Mouse (Mus musculus) limb, embryonic 13.5 days (tissue): ENCODE measurements at regions not wholly inside any gene's neighbourhood (a gene's known extent, or its start where the extent isn't known, plus 50 kb on each side); places are given as distances from the start of the nearest gene placed in this dataset.

ENCODE experiments used
- ATAC-seq: fragments of 200-750 bp; cut with Nextera tagmentation; 2 replicates; pipeline ENCODE4 v1.8.0; 2017; ENCODE audit warnings: low read depth, moderate number of reproducible peaks, moderate TSS enrichment; ENCODE audit not compliant: low FRiP score
- H3K27ac ChIP-seq: fragments of 300-500 bp; sonication (generic); 2 replicates; pipeline ENCODE4 v1.5.1; 2015; ENCODE audit warnings: inconsistent platforms, mild to moderate bottlenecking, moderate library complexity
- H3K27me3 ChIP-seq: fragments of 300-500 bp; sonication (generic); 2 replicates; pipeline ENCODE4 v1.6.1; 2015; ENCODE audit warnings: mild to moderate bottlenecking, inconsistent platforms
- H3K36me3 ChIP-seq: fragments of 300-500 bp; sonication (generic); 2 replicates; pipeline ENCODE4 v1.6.1; 2015; ENCODE audit warnings: inconsistent platforms, mild to moderate bottlenecking, moderate library complexity
- H3K4me1 ChIP-seq: fragments of 300-500 bp; sonication (generic); 2 replicates; pipeline ENCODE4 v1.6.1; 2015; ENCODE audit warnings: inconsistent platforms
- H3K4me2 ChIP-seq: fragments of 300-500 bp; sonication (generic); replicated peaks from 2 replicates; pipeline ENCODE4 v1.6.1; 2015; ENCODE audit warnings: inconsistent platforms, mild to moderate bottlenecking, moderate library complexity
- H3K4me3 ChIP-seq: fragments of 300-500 bp; sonication (generic); 2 replicates; pipeline ENCODE4 v1.5.1; 2015; ENCODE audit warnings: moderate library complexity, mild to moderate bottlenecking, inconsistent platforms
- H3K9ac ChIP-seq: fragments of 300-500 bp; sonication (generic); 2 replicates; pipeline ENCODE4 v1.6.1; 2015; ENCODE audit warnings: mild to moderate bottlenecking, inconsistent platforms
- H3K9me3 ChIP-seq: fragments of 300-500 bp; sonication (generic); 2 replicates; pipeline ENCODE4 v1.6.1; 2016; ENCODE audit warnings: inconsistent platforms
- WGBS: fragments of 180-500 bp; shearing (Covaris S2); methylation state at CpG from one replicate; pipeline ENCODE4 v1.1.7; 2015; 5-methylcytosine and 5-hydroxymethylcytosine counted together

DNA sequence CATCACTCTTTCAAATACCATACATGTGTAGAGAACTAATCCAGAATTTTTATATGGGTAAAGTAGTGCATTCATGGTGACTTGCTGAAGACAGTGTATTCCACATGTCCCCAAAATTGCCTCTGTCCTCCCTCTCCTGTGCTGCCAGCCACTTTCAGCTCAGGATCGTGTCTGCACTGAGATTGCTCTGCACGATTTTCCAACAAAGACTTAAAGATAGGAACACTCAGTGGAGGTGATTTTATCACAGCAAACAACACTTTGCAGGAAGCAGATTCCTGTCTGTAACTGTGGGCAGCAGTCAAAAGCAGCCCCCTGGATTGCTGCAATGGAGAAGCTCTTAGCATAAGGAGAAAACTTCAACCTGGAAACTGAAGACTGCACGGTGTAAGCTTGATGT lies 438.8 kb downstream of the Hs3st1 start:
- H3K4me2 ChIP-seq = no peak overlapping the region
- no peaks in the 10 kb centered on the region for H3K36me3 ChIP-seq
- no peak overlapping the region for H3K27ac ChIP-seq
- peaks cover 3% of the 10 kb centered on the region; the same call in 1 of the 2 replicates for H3K4me1 ChIP-seq
- ATAC-seq = no peak
- no peaks in the 10 kb centered on the region for H3K9me3 ChIP-seq
- H3K9ac ChIP-seq = no peak overlapping the region
- WGBS = 77% methylated on average over 3 of the region's 3 CpGs
- no peaks in the 10 kb centered on the region for H3K27me3 ChIP-seq
- no peak overlapping the region for H3K4me3 ChIP-seq

GRCm38 (mm10) chr5:39311211-39311610 lies 434.6 kb upstream of the Clnk start:
- WGBS = 92% methylated on average over 4 of the region's 4 CpGs
- no peak for ATAC-seq
- Histone ChIP-seq H3K4me3 (no peak overlapping the region), H3K9me3 (no peaks in the 10 kb centered on the region), H3K9ac (no peak overlapping the region), H3K36me3 (no peaks in the 10 kb centered on the region), H3K27me3 (no peaks in the 10 kb centered on the region), H3K4me1 (peaks cover 3% of the 10 kb centered on the region; the same call in 1 of the 2 replicates), H3K4me2 (no peak overlapping the region), H3K27ac (no peak overlapping the region)

DNA sequence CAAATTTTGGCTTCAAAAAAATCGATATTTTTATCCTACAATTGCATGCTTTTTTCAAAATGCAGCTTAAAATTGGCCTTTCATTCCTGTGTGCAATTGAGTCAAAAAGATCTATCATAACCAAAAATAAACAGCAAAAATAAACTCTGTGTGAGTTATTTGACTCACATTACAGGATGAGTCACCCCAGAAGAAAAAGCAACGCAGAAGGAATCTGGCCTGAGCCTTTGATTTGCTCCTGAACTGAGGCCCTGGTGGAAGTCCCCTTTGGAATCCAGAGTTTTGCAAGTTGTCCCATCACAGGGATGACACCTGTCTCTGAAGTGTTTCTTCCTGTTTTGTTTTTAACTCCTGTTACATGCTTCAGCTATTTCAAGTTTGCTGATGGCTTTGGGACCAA lies 429.2 kb upstream of the Clnk start:
- no peaks in the 10 kb centered on the region for H3K9me3 ChIP-seq
- no peak for ATAC-seq
- H3K27ac ChIP-seq = no peak overlapping the region
- H3K27me3 ChIP-seq = no peaks in the 10 kb centered on the region
- WGBS = 73% methylated on average over 2 of the region's 2 CpGs
- no peak overlapping the region for H3K4me3 ChIP-seq
- H3K4me1 ChIP-seq = no peaks in the 10 kb centered on the region
- no peaks in the 10 kb centered on the region for H3K36me3 ChIP-seq
- no peak overlapping the region for H3K4me2 ChIP-seq
- H3K9ac ChIP-seq = no peak overlapping the region

DNA sequence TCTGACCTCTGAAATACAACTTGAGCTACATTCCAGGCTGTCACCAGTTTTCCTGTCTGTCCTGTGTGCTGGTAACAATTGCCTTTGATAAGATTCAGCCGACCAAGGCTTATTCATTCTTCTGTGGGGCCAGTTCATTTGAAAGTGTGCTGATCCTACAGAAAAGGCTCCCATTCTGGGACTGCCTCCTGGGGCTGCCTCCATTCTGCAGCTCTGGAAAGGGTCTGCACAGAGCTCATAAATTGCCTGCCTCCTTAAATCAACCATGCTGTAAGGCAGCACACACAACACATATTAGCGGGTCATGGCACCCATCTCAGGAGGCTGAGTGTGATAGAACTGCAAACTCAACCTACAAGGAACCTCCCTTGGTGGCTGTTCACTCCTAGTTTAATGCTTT lies 416.2 kb upstream of the Clnk start:
- Histone ChIP-seq H3K27me3 (no peaks in the 10 kb centered on the region), H3K9me3 (no peaks in the 10 kb centered on the region), H3K27ac (no peak overlapping the region), H3K9ac (no peak overlapping the region), H3K36me3 (no peaks in the 10 kb centered on the region), H3K4me2 (no peak overlapping the region), H3K4me3 (no peak overlapping the region), H3K4me1 (no peaks in the 10 kb centered on the region)
- WGBS = 46% methylated on average over 2 of the region's 2 CpGs
- no peak for ATAC-seq

GRCm38 (mm10) chr5:39281021-39281420 lies 404.4 kb upstream of the Clnk start:
- H3K4me3 ChIP-seq = no peak overlapping the region
- H3K27ac ChIP-seq = no peak overlapping the region
- no peak overlapping the region for H3K9ac ChIP-seq
- H3K27me3 ChIP-seq = no peaks in the 10 kb centered on the region
- 85% methylated on average over 2 of the region's 2 CpGs for WGBS
- no peaks in the 10 kb centered on the region for H3K9me3 ChIP-seq
- no peak overlapping the region for H3K4me2 ChIP-seq
- no peaks in the 10 kb centered on the region for H3K36me3 ChIP-seq
- no peaks in the 10 kb centered on the region for H3K4me1 ChIP-seq
- ATAC-seq = no peak

DNA sequence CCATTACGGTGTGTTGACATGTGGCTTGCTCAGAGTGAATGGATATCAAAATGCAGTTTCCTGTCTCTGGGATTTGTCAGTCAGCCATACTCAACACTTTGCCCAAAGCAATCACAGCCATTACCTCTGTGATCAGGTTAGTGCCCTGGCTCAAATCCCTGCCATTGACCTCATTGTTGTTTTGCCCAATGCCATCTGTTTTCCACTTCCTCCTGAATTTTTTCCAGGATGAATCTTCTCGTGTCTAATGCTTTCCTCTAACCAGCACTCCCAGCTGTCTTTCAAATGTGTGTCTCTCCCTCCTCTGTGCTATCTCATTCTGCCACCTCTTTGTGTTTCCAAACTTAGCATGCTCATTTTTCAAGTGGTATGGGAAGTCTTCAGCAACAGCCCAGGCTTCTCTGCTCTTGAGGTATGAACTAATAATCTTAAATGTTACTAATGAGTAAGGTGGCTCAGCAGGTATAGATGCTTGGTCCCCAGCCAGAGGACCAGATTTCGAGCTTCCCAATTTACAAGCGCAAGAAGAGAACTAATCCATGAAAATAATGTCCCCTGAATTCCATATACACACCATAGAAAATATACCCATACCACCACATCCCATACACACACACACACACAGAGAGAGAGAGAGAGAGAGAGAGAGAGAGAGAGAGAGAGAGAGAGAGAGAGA lies 397.2 kb upstream of the Clnk start:
- WGBS = 69% methylated on average over 4 of the region's 4 CpGs

DNA sequence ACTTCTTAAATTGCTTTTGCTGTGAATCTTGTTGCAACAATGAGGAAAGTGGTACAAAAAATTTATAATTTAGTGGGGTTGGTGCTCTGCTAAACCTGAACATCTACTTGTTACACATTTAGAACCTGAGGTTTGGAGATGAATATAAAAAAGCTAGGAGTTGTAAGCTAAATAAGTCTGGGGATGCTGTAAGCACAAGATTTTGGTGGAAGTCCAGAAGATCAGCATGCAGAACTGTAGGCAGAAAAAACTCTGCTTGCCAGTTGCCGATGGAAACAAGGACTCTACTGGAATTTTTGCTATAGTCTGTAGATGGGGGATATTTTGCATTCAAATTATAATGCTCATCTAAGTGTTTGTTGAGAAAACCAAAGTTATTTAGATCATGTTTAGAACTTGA lies 390.5 kb upstream of the Clnk start:
- no peaks in the 10 kb centered on the region for H3K36me3 ChIP-seq
- ATAC-seq = no peak

More for the DNA sequence above, 397.2 kb upstream of the Clnk start:
- Histone ChIP-seq H3K4me2 (no peak overlapping the region), H3K4me3 (no peak overlapping the region), H3K27ac (no peak overlapping the region), H3K4me1 (no peaks in the 10 kb centered on the region), H3K36me3 (no peaks in the 10 kb centered on the region), H3K27me3 (no peaks in the 10 kb centered on the region), H3K9me3 (no peaks in the 10 kb centered on the region), H3K9ac (no peak overlapping the region)
- no peak for ATAC-seq

GRCm38 (mm10) chr5:39260721-39261190 lies 384.1 kb upstream of the Clnk start:
- Histone ChIP-seq H3K27ac (no peak overlapping the region), H3K4me1 (no peaks in the 10 kb centered on the region), H3K36me3 (no peaks in the 10 kb centered on the region), H3K4me2 (no peak overlapping the region), H3K27me3 (no peaks in the 10 kb centered on the region), H3K9ac (no peak overlapping the region), H3K9me3 (no peaks in the 10 kb centered on the region), H3K4me3 (no peak overlapping the region)
- WGBS = 54% methylated on average over 1 of the region's 1 CpGs
- ATAC-seq = no peak

More for the DNA sequence above, 390.5 kb upstream of the Clnk start:
- Histone ChIP-seq H3K27ac (no peak overlapping the region), H3K9me3 (no peaks in the 10 kb centered on the region), H3K9ac (no peak overlapping the region), H3K4me2 (no peak overlapping the region), H3K4me1 (no peaks in the 10 kb centered on the region), H3K27me3 (no peaks in the 10 kb centered on the region), H3K4me3 (no peak overlapping the region)
- WGBS = 95% methylated on average over 1 of the region's 1 CpGs

DNA sequence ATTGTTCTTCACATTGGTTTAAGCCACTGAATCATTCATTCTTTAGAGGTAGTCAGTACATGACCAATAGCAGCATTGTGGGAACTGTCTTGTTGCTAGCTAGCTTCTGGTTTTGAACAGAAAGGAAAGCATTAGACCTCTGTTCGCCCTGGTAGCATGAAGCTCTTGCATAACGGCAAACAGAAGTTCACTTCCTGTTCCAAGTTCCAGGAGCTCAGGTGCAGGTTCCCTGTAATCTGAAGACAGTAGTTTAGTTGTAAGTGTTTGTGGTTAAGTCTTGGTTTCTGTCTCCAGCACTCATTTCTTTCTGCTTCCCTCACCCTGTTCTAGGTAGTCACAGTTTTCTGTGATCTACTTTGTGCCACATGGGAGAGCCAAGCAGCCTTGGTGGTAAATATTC lies 381.1 kb upstream of the Clnk start:
- WGBS = 79% methylated on average over 2 of the region's 2 CpGs
- Histone ChIP-seq H3K4me1 (no peaks in the 10 kb centered on the region), H3K27me3 (no peaks in the 10 kb centered on the region)

GRCm38 (mm10) chr5:39252206-39252605 lies 375.6 kb upstream of the Clnk start:
- no peak for ATAC-seq
- Histone ChIP-seq H3K27ac (no peak overlapping the region), H3K36me3 (no peaks in the 10 kb centered on the region), H3K4me1 (no peaks in the 10 kb centered on the region), H3K4me2 (no peak overlapping the region), H3K9me3 (no peaks in the 10 kb centered on the region), H3K27me3 (no peaks in the 10 kb centered on the region), H3K9ac (no peak overlapping the region), H3K4me3 (no peak overlapping the region)
- 62% methylated on average over 3 of the region's 3 CpGs for WGBS

More for the DNA sequence above, 381.1 kb upstream of the Clnk start:
- no peak overlapping the region for H3K4me2 ChIP-seq
- H3K36me3 ChIP-seq = no peaks in the 10 kb centered on the region
- H3K9me3 ChIP-seq = no peaks in the 10 kb centered on the region
- ATAC-seq = no peak
- H3K4me3 ChIP-seq = no peak overlapping the region
- no peak overlapping the region for H3K9ac ChIP-seq
- no peak overlapping the region for H3K27ac ChIP-seq

DNA sequence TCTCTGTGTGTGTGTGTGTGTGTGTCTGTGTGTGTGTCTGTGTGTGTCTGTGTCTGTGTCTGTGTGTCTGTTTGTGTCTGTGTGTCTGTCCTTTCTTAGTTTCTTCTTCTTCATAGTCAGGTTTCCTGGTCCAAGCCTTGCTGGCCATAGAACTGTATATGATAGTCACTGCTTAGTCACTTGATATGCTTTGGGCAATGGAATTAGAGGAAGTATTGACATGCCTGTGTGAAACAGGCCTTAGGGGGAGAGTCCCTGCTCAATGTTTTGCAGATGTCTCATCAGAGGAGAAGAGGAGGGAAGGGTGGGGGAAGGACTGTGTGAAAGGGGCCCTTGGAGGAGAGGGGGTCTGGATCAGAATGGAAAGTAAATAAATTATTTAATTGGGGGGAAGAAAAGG lies 374.4 kb upstream of the Clnk start:
- ATAC-seq = no peak
- Histone ChIP-seq H3K4me1 (no peaks in the 10 kb centered on the region), H3K9me3 (no peaks in the 10 kb centered on the region), H3K27me3 (no peaks in the 10 kb centered on the region), H3K4me3 (no peak overlapping the region), H3K9ac (no peak overlapping the region), H3K36me3 (no peaks in the 10 kb centered on the region), H3K4me2 (no peak overlapping the region), H3K27ac (no peak overlapping the region)

DNA sequence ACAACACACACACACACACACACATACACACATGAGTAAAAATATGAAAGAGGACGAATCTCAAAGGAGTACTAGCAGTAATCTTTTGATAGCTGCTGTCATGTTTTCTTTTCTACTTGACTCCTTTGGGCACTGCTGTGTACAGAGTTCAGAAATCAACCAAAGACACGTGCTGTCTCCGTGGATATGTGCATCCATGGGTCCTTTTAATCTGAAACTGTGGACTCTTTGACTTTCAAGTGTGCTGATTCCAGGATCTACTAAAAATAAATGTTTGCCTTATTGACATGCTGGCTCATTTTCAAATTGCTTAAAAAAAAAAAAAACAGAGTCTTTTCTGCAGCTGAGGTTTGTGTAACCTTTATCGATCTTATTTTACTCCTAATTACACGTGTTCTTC lies 343.1 kb upstream of the Clnk start:
- 88% methylated on average over 5 of the region's 5 CpGs for WGBS
- Histone ChIP-seq H3K9me3 (no peaks in the 10 kb centered on the region), H3K27me3 (no peaks in the 10 kb centered on the region), H3K36me3 (no peaks in the 10 kb centered on the region), H3K4me1 (no peaks in the 10 kb centered on the region), H3K4me2 (no peak overlapping the region), H3K9ac (no peak overlapping the region), H3K27ac (no peak overlapping the region), H3K4me3 (no peak overlapping the region)
- ATAC-seq = no peak

DNA sequence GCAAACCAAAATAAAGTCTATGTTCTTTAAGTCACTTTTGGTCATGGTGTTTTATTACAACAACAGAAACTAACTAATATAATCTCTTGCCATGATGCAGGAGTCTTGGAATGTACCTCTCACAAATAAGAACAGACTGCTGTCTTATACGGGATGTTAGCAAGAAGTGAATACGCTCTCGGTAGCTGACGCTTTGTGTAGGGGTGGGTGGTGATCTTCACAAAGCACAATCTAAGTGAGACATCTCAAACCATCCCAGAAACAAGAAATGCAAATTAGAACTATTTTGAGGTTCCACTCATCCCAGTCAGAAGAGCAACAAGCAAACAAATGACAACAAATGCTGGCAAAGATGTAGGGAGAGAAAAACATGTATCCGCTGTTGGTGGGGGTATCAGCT lies 339.7 kb upstream of the Clnk start:
- WGBS = 95% methylated on average over 5 of the region's 5 CpGs
- ATAC-seq = no peak

More for the DNA sequence above, 339.7 kb upstream of the Clnk start:
- Histone ChIP-seq H3K4me2 (no peak overlapping the region), H3K9me3 (no peaks in the 10 kb centered on the region), H3K4me1 (no peaks in the 10 kb centered on the region), H3K9ac (no peak overlapping the region), H3K27me3 (no peaks in the 10 kb centered on the region), H3K36me3 (no peaks in the 10 kb centered on the region), H3K4me3 (no peak overlapping the region), H3K27ac (no peak overlapping the region)
